Mouse (Mus musculus): Measurements from ENCODE around the gene Mettl15.

Gene Mettl15

GRCm38 (mm10) chr2:109156131-109156530 lies 124.4 kb downstream of the Mettl15 start:
- no peak for DNase-seq

GRCm38 (mm10) chr2:109153402-109154050 lies 127.0 kb downstream of the Mettl15 start:
- no peak for DNase-seq

- no peak for DNase-seq
Measured at GRCm38 (mm10) chr2:109147292-109147691, 133.3 kb downstream of the Mettl15 start.

GRCm38 (mm10) chr2:109144410-109144809 lies 136.1 kb downstream of the Mettl15 start:
- no peak for DNase-seq

GRCm38 (mm10) chr2:109140330-109140729 lies 140.2 kb downstream of the Mettl15 start:
- no peak for DNase-seq

- no peak for DNase-seq
Measured at GRCm38 (mm10) chr2:109137276-109137675, 143.3 kb downstream of the Mettl15 start.

GRCm38 (mm10) chr2:109130718-109131117 lies 149.8 kb downstream of the Mettl15 start:
- no peak for DNase-seq

- DNase-seq, result no peak
Measured at GRCm38 (mm10) chr2:109129921-109130320, 150.6 kb downstream of the Mettl15 start.

GRCm38 (mm10) chr2:109105773-109106484 lies 174.6 kb downstream of the Mettl15 start:
- DNase-seq, result no peak

GRCm38 (mm10) chr2:109049686-109050085 lies 230.9 kb downstream of the Mettl15 start:
- DNase-seq, result no peak
